Mouse (Mus musculus): ENCODE data around the gene Gnb3. TPM values are rescaled to one million over a fixed set of nuclear protein-coding genes. Genes with fewer than 3 reads are reported as not detected.

The Gnb3 gene
- total RNA-seq (2021): 10 to 100 TPM; 13.6 to 14.3 TPM
- long read RNA-seq, experiment 1, transcript Gnb3-201 (10 exons, 1,846 nt): major isoform, 30 of 34 reads
- long read RNA-seq, experiment 1, partial matches to known transcripts: 1 of 34 reads
- long read RNA-seq, experiment 1, other reads (novel, unspliced or antisense): 2 of 34 reads
- long read RNA-seq, experiment 2, transcript Gnb3-201 (10 exons, 1,846 nt): major isoform, 26 of 39 reads
- long read RNA-seq, experiment 2, partial matches to known transcripts: 5 of 39 reads
- long read RNA-seq, experiment 2, other reads (novel, unspliced or antisense): 4 of 39 reads

GRCm38 (mm10) chr6:124840241-124841167 is at the start of gene Gnb3:
Gnb3 (minus strand) TSS chr6:124840275.
- DNase-seq (ENCODE audit: low spot score in 2 of 2): no peak

GRCm38 (mm10) chr6:124888555-124889125 is 48.6 kb upstream of the Gnb3 start:
- DNase-seq (ENCODE audit: low spot score in 2 of 2): no peak

GRCm38 (mm10) chr6:124887986-124888385 is 47.9 kb upstream of the Gnb3 start, which contains the start of gene Cd4:
Cd4 (minus strand) TSS chr6:124888221.
- no peak for DNase-seq (ENCODE audit: low spot score in 2 of 2)

GRCm38 (mm10) chr6:124885956-124886381 is 45.9 kb upstream of the Gnb3 start:
- DNase-seq (ENCODE audit: low spot score in 2 of 2): no peak

GRCm38 (mm10) chr6:124884714-124885500 is 44.8 kb upstream of the Gnb3 start:
- DNase-seq (ENCODE audit: low spot score in 2 of 2): no peak

GRCm38 (mm10) chr6:124883351-124883750 is 43.3 kb upstream of the Gnb3 start:
- no peak for DNase-seq (ENCODE audit: low spot score in 2 of 2)

- DNase-seq (ENCODE audit: low spot score in 2 of 2): no peak
These were observed 41.7 kb upstream of the Gnb3 start for GRCm38 (mm10) chr6:124881821-124882220.

- DNase-seq (ENCODE audit: low spot score in 2 of 2): no peak
These were observed 39.3 kb upstream of the Gnb3 start for GRCm38 (mm10) chr6:124879390-124879789.

GRCm38 (mm10) chr6:124874348-124874747 is 34.3 kb upstream of the Gnb3 start:
- no peak for DNase-seq (ENCODE audit: low spot score in 2 of 2)

GRCm38 (mm10) chr6:124866560-124866959 is 26.5 kb upstream of the Gnb3 start:
- DNase-seq (ENCODE audit: low spot score in 2 of 2): no peak

GRCm38 (mm10) chr6:124865766-124866362 is 25.8 kb upstream of the Gnb3 start:
- DNase-seq (ENCODE audit: low spot score in 2 of 2): no peak

GRCm38 (mm10) chr6:124863658-124864298 is 23.7 kb upstream of the Gnb3 start, which contains the start of gene Gpr162:
Gpr162 (minus strand) TSS chr6:124863983.
- DNase-seq (ENCODE audit: low spot score in 2 of 2): peak; percentile 60 to 72

- DNase-seq (ENCODE audit: low spot score in 2 of 2): no peak
These were observed 23.1 kb upstream of the Gnb3 start for GRCm38 (mm10) chr6:124863125-124863657.

- DNase-seq (ENCODE audit: low spot score in 2 of 2): no peak
These were observed 22.5 kb upstream of the Gnb3 start for GRCm38 (mm10) chr6:124862406-124863124.

GRCm38 (mm10) chr6:124861802-124862201 is 21.7 kb upstream of the Gnb3 start:
- no peak for DNase-seq (ENCODE audit: low spot score in 2 of 2)

GRCm38 (mm10) chr6:124861266-124861665 is 21.2 kb upstream of the Gnb3 start:
- no peak for DNase-seq (ENCODE audit: low spot score in 2 of 2)

- no peak for DNase-seq (ENCODE audit: low spot score in 2 of 2)
These were observed 20.4 kb upstream of the Gnb3 start for GRCm38 (mm10) chr6:124860511-124860910.

GRCm38 (mm10) chr6:124859725-124860124 is 19.6 kb upstream of the Gnb3 start:
- peak; percentile 74 to 89 for DNase-seq (ENCODE audit: low spot score in 2 of 2)
